Mouse (Mus musculus) spleen, postnatal 36 days (tissue): ENCODE measurements around the gene Arhgap32.
A peak's percentile ranks its signal among the peaks of the same experiment; 100 is the strongest.

ENCODE experiments used
- DNase-seq, 2 experiments: peaks; one replicate each; pipeline ENCODE4 v3.0.0; 2022; ENCODE audit warnings: low spot score in 2 of 2, mixed read lengths in 1 of 2

The Arhgap32 gene

DNA sequence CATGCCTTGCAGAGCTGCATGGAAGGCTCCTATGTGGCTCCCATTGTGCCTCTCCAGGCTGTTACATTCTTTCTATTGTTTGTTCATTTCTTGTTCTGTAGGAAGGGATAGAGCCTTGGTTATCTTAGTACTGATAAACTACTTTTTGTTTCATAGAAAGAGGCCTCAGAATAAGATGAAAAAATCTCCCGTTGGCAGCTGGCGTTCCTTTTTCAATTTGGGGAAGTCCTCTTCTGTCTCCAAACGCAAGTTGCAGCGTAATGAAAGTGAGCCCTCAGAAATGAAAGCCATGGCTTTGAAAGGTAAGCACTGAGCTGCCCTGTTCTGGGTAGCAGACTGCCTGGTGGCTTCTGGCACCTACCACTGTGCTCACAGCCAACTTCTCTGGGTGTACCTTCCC is 134.6 kb downstream of the Arhgap32 start:
- no peak for DNase-seq

DNA sequence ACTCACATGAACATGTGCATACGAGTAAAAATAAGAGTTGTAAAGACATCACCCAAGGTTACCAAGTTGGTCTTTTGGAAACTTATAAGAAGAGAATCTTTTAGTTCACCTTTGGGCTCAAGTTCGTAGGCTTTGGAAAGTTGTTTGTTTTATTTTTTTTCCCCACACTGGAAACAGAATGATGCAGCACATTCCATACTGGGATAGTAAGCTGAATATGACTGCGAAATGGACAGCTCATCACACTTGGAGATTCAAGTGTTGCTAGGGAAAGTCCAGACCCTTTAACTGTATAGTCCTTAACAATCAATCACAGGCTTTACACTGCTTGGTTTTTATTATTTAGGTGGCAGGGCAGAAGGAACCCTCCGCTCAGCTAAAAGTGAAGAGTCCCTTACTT is 137.8 kb downstream of the Arhgap32 start:
- no peak for DNase-seq

DNA sequence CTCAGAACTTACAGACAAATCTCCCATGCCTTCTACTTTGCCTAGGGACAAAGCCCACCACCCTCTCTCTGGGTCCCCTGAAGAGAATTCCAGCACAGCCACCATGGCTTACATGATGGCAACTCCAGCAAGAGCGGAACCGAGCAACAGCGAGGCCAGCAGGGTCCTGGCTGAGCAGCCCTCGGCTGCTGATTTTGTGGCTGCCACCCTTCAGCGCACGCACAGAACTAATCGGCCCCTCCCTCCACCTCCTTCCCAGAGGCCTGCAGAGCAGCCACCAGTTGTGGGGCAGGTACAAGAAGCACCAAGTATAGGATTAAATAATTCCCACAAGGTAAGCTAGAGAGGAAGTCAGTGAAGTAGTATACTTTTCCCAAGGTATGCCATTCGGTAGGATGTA is 141.4 kb downstream of the Arhgap32 start:
- no peak for DNase-seq

DNA sequence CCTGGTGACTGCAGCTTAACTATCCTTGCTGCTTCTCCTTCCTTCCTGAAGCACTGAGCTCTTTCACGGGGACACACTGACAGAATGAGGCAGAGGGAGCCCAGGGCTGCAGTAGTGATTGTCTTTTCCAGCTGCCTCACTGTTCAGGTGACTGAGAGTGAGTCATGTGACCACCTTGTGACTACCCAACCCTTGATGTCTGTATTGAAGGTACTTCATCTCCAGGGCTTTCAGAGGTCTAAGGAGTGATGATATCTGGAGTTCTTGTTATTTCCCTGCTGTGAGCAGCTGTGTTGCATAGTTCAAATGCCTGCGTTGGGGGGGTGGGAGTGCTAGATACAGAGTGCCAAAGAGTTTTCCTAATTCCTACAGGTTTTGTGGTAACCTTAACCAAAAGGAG is 141.9 kb downstream of the Arhgap32 start:
- no peak for DNase-seq

DNA sequence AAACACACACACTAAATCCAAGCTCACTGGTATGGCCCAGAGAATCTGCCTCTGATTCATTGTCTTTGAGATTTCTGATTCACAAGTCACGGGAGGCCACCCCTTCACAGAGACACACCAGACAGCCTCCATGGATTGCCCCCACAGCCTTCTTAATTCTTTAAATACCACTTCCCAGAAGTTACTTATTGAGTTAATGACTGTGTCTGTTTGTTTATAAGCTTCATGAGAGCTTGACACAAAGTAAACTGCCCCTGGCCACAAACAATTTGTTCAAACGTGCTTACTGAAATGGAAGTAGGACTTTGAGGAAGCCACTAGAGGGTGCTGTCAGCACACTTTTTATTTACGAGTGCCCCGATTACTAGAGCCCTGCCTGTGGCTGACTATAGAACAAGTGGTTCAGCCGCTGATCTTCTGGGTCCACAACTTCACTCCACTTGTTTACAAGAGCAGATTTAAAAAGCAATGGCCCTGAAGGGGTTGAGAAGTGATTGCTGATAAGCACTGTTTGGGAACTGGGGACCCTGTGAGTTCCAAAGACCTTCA is 156.0 kb downstream of the Arhgap32 start:
- DNase-seq: peak; percentile 62 to 71

DNA sequence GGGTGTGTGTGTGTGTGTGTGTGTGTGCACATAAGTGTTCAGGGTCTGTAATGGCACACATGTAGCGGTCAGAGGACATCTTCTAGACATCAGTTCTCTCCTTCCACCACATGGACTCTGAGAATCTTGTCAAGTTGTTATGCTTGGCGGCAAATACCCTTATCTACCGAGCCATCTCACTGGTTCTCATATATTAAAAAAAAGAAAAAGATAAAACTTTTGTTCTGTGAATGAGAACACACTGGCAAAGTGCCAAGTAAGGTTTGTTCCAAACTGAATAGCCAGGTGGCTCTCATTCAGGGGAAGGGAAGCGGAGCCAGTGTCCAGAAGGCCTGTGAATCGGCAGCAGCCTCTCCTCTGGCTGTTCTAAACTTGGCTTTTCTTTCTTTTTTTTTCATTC is 162.1 kb downstream of the Arhgap32 start:
- DNase-seq: no peak

DNA sequence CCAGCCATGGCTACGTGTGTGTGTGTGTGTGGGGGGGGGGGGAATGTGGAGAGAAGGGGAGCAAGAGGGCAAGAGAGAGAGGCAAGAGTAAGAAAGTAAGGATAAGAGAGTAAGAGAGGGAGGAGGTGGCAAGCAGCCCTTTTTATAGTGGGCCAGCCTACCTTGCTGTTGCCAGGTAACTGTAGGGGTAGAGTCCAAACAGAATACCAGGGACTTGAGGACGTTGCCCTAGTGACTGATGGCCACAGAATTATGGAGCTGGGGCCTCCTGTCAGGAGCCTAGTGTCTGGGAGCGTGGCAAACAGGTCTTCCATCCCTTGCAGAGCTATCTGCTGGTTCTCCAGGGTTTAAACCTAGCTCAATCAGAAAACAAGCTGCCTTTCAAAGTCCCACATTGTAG is 163.9 kb downstream of the Arhgap32 start:
- no peak for DNase-seq

DNA sequence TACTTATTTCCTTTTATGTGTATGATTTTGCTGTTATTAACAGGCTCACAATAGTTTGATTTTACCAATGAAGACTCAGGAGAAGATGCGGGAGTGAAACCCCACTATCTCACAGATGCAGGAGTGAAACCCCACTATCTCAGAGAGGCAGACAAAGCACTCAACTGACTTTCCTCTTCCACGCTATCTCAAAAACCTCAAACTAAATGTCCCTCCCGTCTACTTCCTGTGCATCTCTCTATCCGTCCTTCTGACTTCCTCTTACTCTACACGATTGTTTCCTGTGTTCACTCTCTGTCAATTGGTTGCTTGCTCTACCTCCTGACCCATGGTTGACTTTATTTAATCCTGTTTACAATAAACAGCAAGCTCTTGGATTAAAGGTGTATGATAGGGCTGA is 164.5 kb downstream of the Arhgap32 start:
- DNase-seq: peak in 1 of 2 experiments; percentile 25

DNA sequence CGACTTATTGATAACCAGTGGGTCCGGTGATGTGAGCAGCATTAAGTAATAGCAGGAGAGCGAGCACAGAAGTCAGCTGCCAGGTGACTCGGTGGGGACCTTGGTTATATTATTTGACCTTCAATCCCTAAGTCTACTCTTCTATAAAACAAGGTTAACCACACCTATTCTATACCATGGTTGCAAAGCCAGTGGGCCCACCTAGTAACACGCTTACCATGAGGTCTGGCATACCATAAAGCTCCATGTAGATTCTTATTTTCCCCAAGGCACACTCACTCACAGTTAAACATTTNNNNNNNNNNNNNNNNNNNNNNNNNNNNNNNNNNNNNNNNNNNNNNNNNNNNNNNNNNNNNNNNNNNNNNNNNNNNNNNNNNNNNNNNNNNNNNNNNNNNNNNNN is 167.7 kb downstream of the Arhgap32 start:
- no peak for DNase-seq

DNA sequence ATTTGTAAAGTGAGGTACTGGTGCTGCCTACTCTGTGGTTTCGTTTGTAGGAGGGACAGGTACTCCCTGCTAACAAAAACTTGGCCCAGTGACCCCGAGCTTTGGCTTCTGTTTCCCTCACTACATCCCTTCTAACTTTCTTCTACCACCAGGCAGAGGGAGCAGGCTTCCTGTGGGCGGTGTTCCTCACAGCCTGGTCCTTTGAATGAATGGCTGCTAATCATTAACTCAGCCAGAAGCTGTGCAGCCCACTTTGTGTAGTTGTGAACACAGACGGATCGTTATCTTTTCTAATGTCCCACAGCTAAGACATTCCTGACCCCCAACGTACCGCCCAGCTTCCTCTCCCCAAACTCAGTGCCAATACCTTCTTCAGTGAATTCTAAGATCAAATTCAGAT is 175.7 kb downstream of the Arhgap32 start:
- DNase-seq: no peak

DNA sequence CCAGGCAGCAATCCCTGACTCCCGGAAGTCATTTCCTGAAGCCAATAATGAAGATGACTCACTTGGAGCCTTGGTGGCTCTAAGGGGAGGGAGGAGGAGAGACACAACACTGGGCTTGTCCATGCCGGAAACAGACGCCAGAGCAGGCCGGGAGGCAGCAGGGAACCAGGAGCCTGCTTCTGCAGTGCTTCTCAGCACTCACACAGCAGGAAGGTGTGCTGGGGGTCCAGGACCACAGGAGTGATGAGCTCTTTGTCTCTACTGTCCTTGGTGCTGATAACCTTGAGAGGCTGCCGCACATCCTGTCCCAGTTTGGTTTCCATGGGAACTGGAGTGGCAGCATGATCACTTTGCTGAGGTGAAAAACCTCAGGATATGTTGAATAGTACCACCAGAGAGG is 176.8 kb downstream of the Arhgap32 start:
- no peak for DNase-seq

DNA sequence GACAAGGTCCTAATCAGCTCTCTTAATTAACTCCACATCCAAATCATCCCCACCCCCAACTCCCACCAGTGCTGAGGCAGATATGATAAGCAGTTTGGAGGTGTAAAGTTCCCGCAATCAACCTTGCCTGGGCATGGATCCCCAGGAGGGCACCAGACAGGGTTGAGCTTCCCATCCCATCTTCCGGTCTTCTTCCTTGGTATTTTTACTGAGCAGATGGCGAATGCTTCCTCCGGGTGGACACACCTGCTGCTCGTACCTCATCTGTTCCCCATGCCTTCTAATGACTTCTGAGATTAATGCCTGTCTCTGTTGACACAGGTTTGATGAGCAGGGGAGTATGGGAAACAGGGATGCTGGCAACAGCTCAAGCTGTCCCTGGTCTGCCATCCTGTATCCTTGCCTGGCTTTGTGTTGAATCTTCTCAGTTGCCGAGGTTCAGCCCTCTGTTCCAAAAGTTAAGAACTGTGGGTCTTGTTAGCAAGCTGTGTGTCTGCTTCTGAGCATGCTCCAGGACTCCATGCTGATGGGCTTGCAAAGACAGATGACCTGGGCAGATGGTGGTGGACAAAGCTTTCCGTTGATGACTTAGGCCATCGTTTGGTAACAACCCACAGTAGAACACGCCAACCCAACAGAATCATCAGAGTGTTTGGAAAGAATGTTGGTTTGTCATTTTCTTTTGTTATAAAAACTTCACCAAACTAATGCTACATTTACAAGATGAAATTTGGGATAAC is 179.3 kb downstream of the Arhgap32 start:
- DNase-seq: no peak

DNA sequence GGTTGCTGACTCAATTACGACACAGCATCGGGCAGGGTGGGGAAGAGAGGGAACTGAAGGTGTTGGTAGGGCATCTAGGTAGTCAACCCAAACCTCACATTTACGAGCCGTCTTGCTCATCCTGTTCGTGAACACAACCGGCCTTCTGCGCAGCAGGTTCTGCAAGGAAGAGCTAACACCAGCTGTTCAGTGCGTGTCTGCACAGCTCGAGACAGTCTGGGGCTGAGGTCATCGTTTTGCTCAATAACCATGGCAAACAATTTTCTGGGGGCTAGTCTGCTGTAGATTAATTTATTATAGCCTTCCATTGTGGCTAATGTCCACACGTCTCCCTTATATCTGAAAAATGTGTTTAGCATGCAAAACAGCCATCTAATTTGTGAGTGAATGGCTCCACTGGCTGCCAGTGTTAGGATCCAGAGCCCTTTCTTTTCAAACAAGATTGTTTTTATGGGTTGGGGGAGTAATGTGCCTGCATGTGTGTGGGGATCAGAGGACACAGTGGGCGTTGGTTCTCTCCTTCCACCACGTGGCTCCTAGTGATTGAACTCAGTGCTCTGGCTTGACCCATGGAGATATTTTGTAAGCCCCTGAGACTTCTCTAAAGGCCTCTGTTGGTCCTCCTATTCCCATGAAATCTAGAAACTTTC is 186.7 kb downstream of the Arhgap32 start:
- DNase-seq: no peak

DNA sequence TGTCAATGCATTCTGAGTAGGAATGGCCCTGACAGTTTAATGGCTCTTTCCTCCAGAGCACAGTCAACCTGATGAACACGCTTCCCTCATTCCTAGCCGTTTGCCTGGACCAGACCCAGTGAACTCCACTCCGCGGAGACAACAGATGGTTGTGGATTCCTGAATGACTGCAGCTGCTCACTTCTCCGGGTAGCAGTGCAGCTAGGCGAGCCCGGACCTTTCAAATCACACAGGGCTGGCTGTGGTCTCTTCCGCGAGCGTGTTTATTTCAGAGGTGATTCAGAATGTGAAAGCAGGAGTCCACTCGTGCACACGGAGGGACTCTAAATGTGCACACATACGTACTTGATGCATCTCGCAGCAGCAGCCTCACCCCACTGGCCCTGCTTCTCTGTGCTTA is 195.8 kb downstream of the Arhgap32 start:
- no peak for DNase-seq

DNA sequence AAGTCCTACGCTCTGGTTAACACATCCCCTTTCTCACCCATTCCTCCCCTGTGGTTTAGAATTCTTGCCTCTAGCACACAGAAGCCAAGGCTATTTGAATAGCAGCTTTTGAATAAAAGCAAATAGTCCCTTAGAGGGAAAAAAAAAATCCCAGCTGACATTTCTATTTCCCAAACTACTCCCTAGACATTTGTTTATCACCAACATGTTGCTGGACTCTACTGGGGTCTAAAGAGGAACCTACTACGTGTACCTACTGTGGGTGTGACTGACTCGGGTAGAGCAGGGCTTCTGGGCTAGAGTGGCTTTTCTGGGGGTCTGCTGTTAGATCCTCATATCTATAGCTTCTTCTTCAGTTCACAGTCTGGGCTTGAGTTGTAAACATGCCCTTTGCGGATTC is 196.3 kb downstream of the Arhgap32 start:
- no peak for DNase-seq

DNA sequence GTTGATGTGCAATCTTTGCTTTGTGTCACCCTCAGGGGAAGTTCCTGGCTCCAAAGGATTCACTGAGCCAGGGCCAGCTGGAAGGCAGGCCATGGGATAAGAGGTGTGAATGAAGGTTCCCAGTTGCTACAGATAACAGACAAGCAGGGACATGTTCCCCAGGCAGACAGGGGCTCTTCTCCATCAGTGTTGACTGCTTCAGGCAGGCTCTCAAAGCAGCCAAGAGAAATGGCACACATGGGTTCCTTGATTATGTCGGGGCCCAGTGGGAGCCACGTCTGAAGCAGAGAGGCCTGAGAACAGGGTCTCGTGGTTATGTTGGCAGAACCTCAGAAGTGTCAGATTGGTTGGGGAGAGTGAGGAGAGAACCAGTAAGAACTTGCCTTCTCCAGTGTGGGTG is 198.1 kb downstream of the Arhgap32 start:
- no peak for DNase-seq

DNA sequence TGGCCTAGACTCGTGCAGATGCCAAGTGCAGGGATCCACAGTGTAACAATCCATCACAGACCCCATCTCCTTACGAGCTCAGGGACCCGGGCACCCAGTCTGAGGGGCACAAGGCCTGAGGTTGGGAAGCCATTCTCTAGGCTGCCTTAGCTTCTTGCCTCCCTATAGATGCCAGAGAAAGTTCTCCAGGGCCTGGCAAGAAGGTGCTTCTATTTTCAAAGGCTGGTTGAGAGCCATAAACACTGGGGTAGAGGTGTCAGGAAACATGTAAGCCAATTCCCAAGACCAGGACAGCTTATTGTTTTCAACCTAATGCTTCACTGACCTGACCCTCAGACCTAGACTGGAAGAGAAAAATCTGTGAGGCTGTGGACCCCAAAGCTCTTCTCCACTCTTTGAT is 200.1 kb downstream of the Arhgap32 start:
- DNase-seq: no peak
